Mouse (Mus musculus) myocyte (in vitro differentiated cells): ENCODE measurements around the gene Rbfox2.

ENCODE experiments used
- E2F4 ChIP-seq: IDR thresholded peaks from one replicate; pipeline ENCODE4 v1.6.1; 2011; ENCODE audit warnings: mild to moderate bottlenecking, control low read depth, moderate library complexity; ENCODE audit not compliant: insufficient read depth
- MYOD1 ChIP-seq, 3 experiments: IDR thresholded peaks; one replicate each; pipeline ENCODE4 v1.6.1; 2011; ENCODE audit warnings: control low read depth in 2 of 3, low read depth in 2 of 3, mild to moderate bottlenecking in 2 of 3, moderate library complexity in 1 of 3; ENCODE audit not compliant: insufficient read length in 2 of 3, control insufficient read depth in 1 of 3
- POLR2A ChIP-seq: IDR thresholded peaks from one replicate; pipeline ENCODE4 v1.6.1; 2011; ENCODE audit warnings: low read depth, mild to moderate bottlenecking, control low read depth, moderate library complexity; ENCODE audit not compliant: insufficient read length
- REST ChIP-seq: IDR thresholded peaks from one replicate; pipeline ENCODE4 v1.6.1; 2011; ENCODE audit warnings: mild to moderate bottlenecking, control low read depth, moderate library complexity; ENCODE audit not compliant: insufficient read depth, insufficient read length

DNA sequence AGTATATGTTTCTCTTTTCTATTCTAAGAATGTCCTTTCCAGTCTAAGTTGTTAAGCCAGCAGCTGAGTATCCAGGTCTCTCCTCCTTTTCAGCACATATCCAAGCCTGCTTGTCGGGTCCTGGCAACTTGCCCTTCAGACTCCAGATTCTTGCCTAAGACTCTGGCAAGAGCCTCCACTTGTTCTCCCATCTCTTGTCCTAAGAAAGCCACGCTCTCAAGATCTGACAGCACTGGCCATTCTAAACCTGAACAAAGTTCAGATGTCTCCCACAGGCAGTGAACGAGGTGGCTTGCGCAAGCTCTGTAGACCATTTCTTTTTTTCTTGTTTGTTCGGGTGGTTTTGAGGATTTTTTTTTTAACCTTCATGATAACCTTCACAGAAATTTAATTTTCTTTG lies 110.0 kb downstream of the Rbfox2 start:
- no peak for TF ChIP-seq REST
- TF ChIP-seq MYOD1 (IDR thresholded peaks at IDR 0.05; ENCODE audit: control insufficient read depth in 1 of 3, insufficient read length in 2 of 3, low read depth in 2 of 3), result no peak
- TF ChIP-seq POLR2A, result no peak
- TF ChIP-seq E2F4, result no peak
